Mouse (Mus musculus) liver, embryonic 14.5 days (tissue): ENCODE measurements around the gene Rnf167. TPM values are rescaled to one million over a fixed set of nuclear protein-coding genes. Genes with fewer than 3 reads are reported as not detected.
A peak's percentile ranks its signal among the peaks of the same experiment; 100 is the strongest.

Experiments
- ATAC-seq: fragments of 200-750 bp; cut with Nextera tagmentation; 2 replicates; pipeline ENCODE4 v1.8.0; 2017; ENCODE audit warnings: moderate number of reproducible peaks, mild to moderate bottlenecking, moderate library complexity; ENCODE audit not compliant: insufficient read depth
- DNase-seq, 3 experiments: peaks; one replicate each; pipeline ENCODE4 v3.0.0-alpha.2; 2012 to 2013; ENCODE audit warnings: low read depth in 3 of 3, low spot score in 3 of 3
- H3K27ac ChIP-seq: fragments of 300-500 bp; sonication (generic); 2 replicates; pipeline ENCODE4 v1.5.1; 2014; ENCODE audit warnings: moderate library complexity, mild to moderate bottlenecking, control low read depth, inconsistent platforms
- H3K27me3 ChIP-seq: fragments of 300-500 bp; sonication (generic); 2 replicates; pipeline ENCODE4 v1.6.1; 2014; ENCODE audit warnings: mild to moderate bottlenecking, low read length, moderate library complexity; ENCODE audit not compliant: control insufficient read depth, insufficient read depth
- H3K36me3 ChIP-seq: fragments of 300-500 bp; sonication (generic); replicated peaks from 2 replicates; pipeline ENCODE4 v1.6.1; 2014; ENCODE audit warnings: low read depth; ENCODE audit not compliant: control insufficient read depth, insufficient read depth
- H3K4me1 ChIP-seq, 2 experiments: fragments of 200-500 bp in 1 of 2; fragments of 300-500 bp in 1 of 2; sonication (generic) in 1 of 2; replicated peaks; 2 replicates each; pipeline ENCODE4 v1.6.1; 2012 to 2014; ENCODE audit warnings: antibody characterized with exemption in 1 of 2, inconsistent platforms in 1 of 2, low read length in 1 of 2; ENCODE audit not compliant: control insufficient read depth in 2 of 2, insufficient read depth in 2 of 2
- H3K4me2 ChIP-seq: fragments of 300-500 bp; sonication (generic); 2 replicates; pipeline ENCODE4 v1.6.1; 2014; ENCODE audit warnings: low read depth, mild to moderate bottlenecking, control low read depth, moderate library complexity
- H3K4me3 ChIP-seq, 2 experiments: fragments of 200-500 bp in 1 of 2; fragments of 300-500 bp in 1 of 2; sonication (generic) in 1 of 2; 2 replicates each; pipeline ENCODE4 v1.5.1; 2012 to 2014; ENCODE audit warnings: low read depth in 2 of 2, low read length in 2 of 2, mild to moderate bottlenecking in 2 of 2, control low read depth in 1 of 2, inconsistent platforms in 1 of 2, moderate library complexity in 1 of 2; ENCODE audit not compliant: insufficient read depth in 1 of 2
- H3K9ac ChIP-seq: fragments of 300-500 bp; sonication (generic); replicated peaks from 2 replicates; pipeline ENCODE4 v1.6.1; 2014; ENCODE audit warnings: mild to moderate bottlenecking, control low read depth, moderate library complexity
- H3K9me3 ChIP-seq: fragments of 300-500 bp; sonication (generic); 2 replicates; pipeline ENCODE4 v1.6.1; 2016; ENCODE audit warnings: low read length, mixed read lengths; ENCODE audit not compliant: control insufficient read depth
- CTCF ChIP-seq: IDR thresholded peaks from 2 replicates; pipeline ENCODE4 v1.5.1; 2016; ENCODE audit warnings: antibody characterized with exemption, low read depth, control low read depth
- EP300 ChIP-seq: IDR thresholded peaks from 2 replicates; pipeline ENCODE4 v1.6.1; 2016; ENCODE audit warnings: antibody characterized with exemption, low read depth
- WGBS: fragments of 180-500 bp; shearing (Covaris S2); extraction: QIAGEN DNeasy Blood & Tissue Kit; methylation state at CpG from one replicate; pipeline ENCODE4 v1.1.7; 2014; ENCODE audit not compliant: insufficient replicate concordance; 5-methylcytosine and 5-hydroxymethylcytosine counted together
- polyA plus RNA-seq, 2 experiments: library from polyadenylated mRNA; depleted of rRNA in 1 of 2; stranded (reverse) in 1 of 2; unstranded in 1 of 2; fragments of >200 nt; fragmentation: Nextera tagmentation in 1 of 2; extraction: Ambion mirVana in 1 of 2; gene quantifications; 2 replicates each; pipeline versions ENCODE4 v1.2.1 to v1.2.3; 2012 to 2014

The Rnf167 gene
- polyA plus RNA-seq, 2 experiments, result 47.7 to 56.0 TPM

GRCm38 (mm10) chr11:70647716-70648420, 833 bp downstream of the Rnf167 start:
- Histone ChIP-seq H3K27me3 (no peaks in the 10 kb centered on the region), H3K36me3 (peaks cover 48% of the 10 kb centered on the region), H3K4me3 (peak overlapping the region; percentile 82 to 93), H3K4me1 (peaks cover 43 to 55% of the 10 kb centered on the region in 2 experiments), H3K27ac (peak overlapping the region; percentile 95), H3K9ac (peak overlapping the region; percentile 99), H3K9me3 (no peaks in the 10 kb centered on the region), H3K4me2 (peak overlapping the region; percentile 85)
- TF ChIP-seq CTCF (no peak), EP300 (no peak)
- DNase-seq (no peak), ATAC-seq (peak; percentile 19)
- 2% methylated on average over 28 of the region's 28 CpGs for WGBS

DNA sequence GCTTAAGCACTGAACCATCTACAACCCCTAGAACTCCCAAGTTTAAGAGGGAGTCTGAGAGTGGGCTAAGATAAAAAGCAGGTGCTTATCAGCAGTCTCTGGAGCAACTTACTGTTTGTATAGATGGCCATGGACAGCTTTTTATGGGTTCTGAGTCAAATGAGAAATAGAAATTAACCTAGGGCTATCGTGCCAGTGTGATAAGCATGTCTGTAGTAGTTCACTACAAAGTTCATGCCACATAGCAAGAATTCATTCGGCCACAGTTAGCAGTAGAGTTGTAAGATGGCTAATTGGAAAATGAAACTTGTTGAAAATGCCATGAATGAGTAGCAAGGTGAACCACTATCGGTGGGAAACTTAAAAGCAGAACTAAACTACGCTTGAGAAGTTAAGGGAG, 1.5 kb downstream of the Rnf167 start:
- Histone ChIP-seq H3K4me3 (peak overlapping the region; percentile 82 to 93), H3K36me3 (peaks cover 49% of the 10 kb centered on the region), H3K27me3 (no peaks in the 10 kb centered on the region), H3K4me1 (peaks cover 43 to 56% of the 10 kb centered on the region in 2 experiments), H3K27ac (peak overlapping the region; percentile 95), H3K9ac (peak overlapping the region; percentile 99), H3K9me3 (no peaks in the 10 kb centered on the region), H3K4me2 (peak overlapping the region; percentile 85)
- TF ChIP-seq CTCF (no peak), EP300 (peak; percentile 76)
- WGBS, result 7% methylated on average over 4 of the region's 4 CpGs
- peak; percentile 54 to 67 (median 66) for DNase-seq
- ATAC-seq, result peak; percentile 10; the same call in 1 of the 2 replicates

DNA sequence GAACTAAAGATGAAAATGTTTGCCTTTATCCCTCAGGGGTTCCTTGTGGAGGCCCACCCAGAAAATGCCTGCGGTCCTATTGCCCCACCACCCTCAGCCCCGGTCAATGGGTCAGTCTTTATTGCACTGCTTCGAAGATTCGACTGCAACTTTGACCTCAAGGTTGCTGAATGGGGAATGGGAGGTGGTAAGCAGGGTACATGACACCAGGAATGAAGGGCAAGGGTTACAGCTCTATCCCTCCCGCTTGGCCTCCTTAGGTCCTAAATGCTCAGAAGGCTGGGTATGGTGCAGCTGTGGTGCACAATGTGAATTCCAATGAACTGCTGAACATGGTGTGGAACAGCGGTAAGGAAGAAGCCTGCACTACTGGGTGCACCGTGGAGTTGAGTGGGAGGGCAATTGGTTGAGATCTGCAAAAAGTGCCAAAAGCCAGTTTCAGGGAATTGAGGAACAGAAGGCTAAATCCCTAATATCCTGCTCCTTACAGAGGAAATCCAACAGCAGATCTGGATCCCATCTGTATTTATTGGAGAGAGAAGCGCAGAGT, 2.2 kb downstream of the Rnf167 start:
- Histone ChIP-seq H3K9ac (peak overlapping the region; percentile 99), H3K9me3 (no peaks in the 10 kb centered on the region), H3K36me3 (peaks cover 48% of the 10 kb centered on the region), H3K27ac (peak overlapping the region; percentile 95), H3K4me1 (peaks cover 43 to 56% of the 10 kb centered on the region in 2 experiments), H3K27me3 (no peaks in the 10 kb centered on the region), H3K4me2 (peak overlapping the region; percentile 85), H3K4me3 (peak overlapping the region; percentile 82 to 93; a peak in 3 of 4 replicates)
- ATAC-seq (no peak), DNase-seq (no peak)
- WGBS, result 71% methylated on average over 8 of the region's 8 CpGs
- TF ChIP-seq CTCF (no peak), EP300 (no peak)

- no peaks in the 10 kb centered on the region for H3K27me3 ChIP-seq
- H3K36me3 ChIP-seq, result peaks cover 43% of the 10 kb centered on the region
- ATAC-seq (no peak), DNase-seq (no peak)
- H3K9ac ChIP-seq, result peak overlapping the region; percentile 32; the same call in 1 of the 2 replicates
- peak overlapping the region in 1 of 2 experiments; percentile 19; a peak in 3 of 4 replicates for H3K4me3 ChIP-seq
- peaks cover 46 to 52% of the 10 kb centered on the region in 2 experiments for H3K4me1 ChIP-seq
- TF ChIP-seq EP300 (0 out of 2 replicates have a peak, but pooled peaks have one; percentile 6), CTCF (no peak)
- H3K27ac ChIP-seq, result peak overlapping the region; percentile 91
- no peaks in the 10 kb centered on the region for H3K9me3 ChIP-seq
- H3K4me2 ChIP-seq, result peak overlapping the region; percentile 85
- WGBS, result 40% methylated on average over 12 of the region's 12 CpGs
Observed at GRCm38 (mm10) chr11:70650322-70651175, 3.5 kb downstream of the Rnf167 start.
